Mouse (Mus musculus) thymus, adult 2 months (tissue): ENCODE measurements around the gene Xrcc3. TPM values are rescaled to one million over a fixed set of nuclear protein-coding genes. Genes with fewer than 3 reads are reported as not detected.

Experiments
- DNase-seq: peaks from one replicate; pipeline ENCODE4 v3.0.0; 2021
- H3K27ac ChIP-seq: fragments of 200-500 bp; 2 replicates; pipeline ENCODE4 v1.5.1; 2012; ENCODE audit warnings: low read length, control low read depth; ENCODE audit not compliant: control insufficient read depth, insufficient read depth
- H3K27me3 ChIP-seq: fragments of 200-500 bp; 2 replicates; pipeline ENCODE4 v1.6.1; 2012; ENCODE audit warnings: mild to moderate bottlenecking, low read length, moderate library complexity, mixed read lengths; ENCODE audit not compliant: control insufficient read depth, insufficient read depth
- H3K36me3 ChIP-seq: fragments of 200-500 bp; 2 replicates; pipeline ENCODE4 v1.6.1; 2012; ENCODE audit warnings: mild to moderate bottlenecking, low read length, moderate library complexity; ENCODE audit not compliant: control insufficient read depth, insufficient read depth
- H3K4me1 ChIP-seq: fragments of 200-500 bp; replicated peaks from 2 replicates; pipeline ENCODE4 v1.6.1; 2012; ENCODE audit warnings: low read length; ENCODE audit not compliant: control insufficient read depth, insufficient read depth
- H3K4me3 ChIP-seq: fragments of 200-500 bp; 2 replicates; pipeline ENCODE4 v1.5.1; 2012; ENCODE audit warnings: mild to moderate bottlenecking, low read length, control low read depth, moderate library complexity; ENCODE audit not compliant: control insufficient read depth, insufficient read depth
- CTCF ChIP-seq: fragments of 200-500 bp; IDR thresholded peaks from 2 replicates; pipeline ENCODE4 v1.5.1; 2012; ENCODE audit warnings: mild to moderate bottlenecking, control low read depth, low read length, moderate library complexity, borderline replicate concordance; ENCODE audit not compliant: control insufficient read depth, poor library complexity, insufficient read depth; ENCODE audit errors: extremely low read depth
- POLR2A ChIP-seq: fragments of 200-500 bp; IDR thresholded peaks from 2 replicates; pipeline ENCODE4 v1.6.1; 2012; ENCODE audit warnings: mild to moderate bottlenecking, low read length, control low read depth, moderate library complexity; ENCODE audit not compliant: control insufficient read depth, poor library complexity, insufficient read depth; ENCODE audit errors: extremely low read depth
- WGBS: fragments of 180-500 bp; shearing (Covaris S2); methylation state at CpG from one replicate; pipeline ENCODE4 v1.1.7; 2018; 5-methylcytosine and 5-hydroxymethylcytosine counted together
- polyA plus RNA-seq: library from polyadenylated mRNA; depleted of rRNA; stranded (reverse); fragments of >200 nt; gene quantifications from 2 replicates; pipeline ENCODE4 v1.2.3, GENCODE M21; 2012

Gene Xrcc3
- polyA plus RNA-seq, 1 experiment = 22.1 TPM

DNA sequence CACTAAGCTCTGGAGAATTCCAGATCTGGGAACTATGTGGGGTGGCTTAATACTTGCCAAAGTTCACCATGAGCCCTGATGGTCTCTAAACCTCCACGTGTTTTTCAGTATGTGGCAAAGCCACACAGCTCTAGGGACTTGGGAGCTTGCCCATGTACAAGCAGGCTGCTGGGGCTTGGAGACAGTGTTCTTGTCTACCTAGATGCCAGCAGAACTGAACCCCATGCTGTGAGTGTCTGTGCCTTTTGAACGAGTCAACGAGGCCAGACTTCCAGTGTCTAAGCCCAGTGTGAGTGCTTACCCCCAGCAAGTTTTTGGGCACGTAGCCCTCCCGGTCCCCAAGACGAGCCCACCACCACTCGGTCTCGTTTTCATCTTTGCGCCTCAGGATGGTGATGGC lies 16.3 kb upstream of the Xrcc3 start:
- H3K27me3 ChIP-seq = no peaks in the 10 kb centered on the region
- H3K4me1 ChIP-seq = no peaks in the 10 kb centered on the region
- WGBS = 95% methylated on average over 9 of the region's 9 CpGs
- no peak overlapping the region for H3K4me3 ChIP-seq
- H3K36me3 ChIP-seq = peaks cover 69% of the 10 kb centered on the region
- no peak overlapping the region for H3K27ac ChIP-seq
- DNase-seq = no peak
- TF ChIP-seq CTCF = no peak
- no peak for TF ChIP-seq POLR2A

DNA sequence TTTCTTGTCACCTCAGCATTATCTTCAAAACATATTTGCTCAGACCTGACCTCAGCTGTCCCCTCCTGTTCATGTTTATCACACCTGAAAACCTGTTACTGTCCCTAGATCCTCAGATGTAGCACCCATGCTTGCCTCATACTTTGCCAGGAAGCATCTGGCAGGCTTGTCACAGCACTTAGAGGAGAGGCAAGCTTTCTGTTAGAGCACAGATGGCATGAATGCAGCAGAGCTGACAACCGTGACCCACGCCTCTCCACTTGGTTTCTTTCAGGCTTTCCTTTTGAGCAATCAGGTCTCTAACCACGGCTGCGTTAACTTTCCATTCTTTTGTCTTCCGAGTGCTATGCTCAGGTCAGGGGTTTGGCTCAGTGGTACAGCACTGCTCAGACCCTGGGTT lies 15.8 kb upstream of the Xrcc3 start:
- no peak for TF ChIP-seq POLR2A
- TF ChIP-seq CTCF = no peak
- Histone ChIP-seq H3K36me3 (peaks cover 69% of the 10 kb centered on the region), H3K4me3 (no peak overlapping the region), H3K27ac (no peak overlapping the region), H3K27me3 (no peaks in the 10 kb centered on the region), H3K4me1 (no peaks in the 10 kb centered on the region)
- no peak for DNase-seq
- 76% methylated on average over 5 of the region's 5 CpGs for WGBS

DNA sequence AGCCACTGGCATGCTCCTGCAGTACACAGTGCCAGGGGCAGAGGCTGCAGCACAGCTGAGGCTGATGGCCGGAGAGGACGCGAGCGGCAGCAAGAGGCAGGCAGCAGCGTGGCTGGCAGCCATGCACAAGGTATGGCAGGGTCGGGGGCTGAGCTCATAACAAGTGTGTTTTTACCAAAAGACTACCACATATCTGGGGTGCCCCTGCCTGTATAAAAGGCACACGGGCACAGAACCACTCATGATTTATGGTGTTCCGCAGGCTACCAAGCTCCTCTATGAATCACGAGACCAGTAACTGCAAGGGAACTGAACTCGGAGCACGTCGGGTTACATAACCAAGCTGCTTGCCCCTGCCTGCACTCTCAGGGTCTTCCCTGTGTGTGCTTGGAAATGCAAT lies 13.9 kb upstream of the Xrcc3 start:
- no peak for DNase-seq
- no peak for TF ChIP-seq POLR2A
- TF ChIP-seq CTCF = no peak
- Histone ChIP-seq H3K4me1 (no peaks in the 10 kb centered on the region), H3K36me3 (peaks cover 50% of the 10 kb centered on the region), H3K27ac (no peak overlapping the region), H3K4me3 (no peak overlapping the region), H3K27me3 (no peaks in the 10 kb centered on the region)
- WGBS = 97% methylated on average over 12 of the region's 12 CpGs

DNA sequence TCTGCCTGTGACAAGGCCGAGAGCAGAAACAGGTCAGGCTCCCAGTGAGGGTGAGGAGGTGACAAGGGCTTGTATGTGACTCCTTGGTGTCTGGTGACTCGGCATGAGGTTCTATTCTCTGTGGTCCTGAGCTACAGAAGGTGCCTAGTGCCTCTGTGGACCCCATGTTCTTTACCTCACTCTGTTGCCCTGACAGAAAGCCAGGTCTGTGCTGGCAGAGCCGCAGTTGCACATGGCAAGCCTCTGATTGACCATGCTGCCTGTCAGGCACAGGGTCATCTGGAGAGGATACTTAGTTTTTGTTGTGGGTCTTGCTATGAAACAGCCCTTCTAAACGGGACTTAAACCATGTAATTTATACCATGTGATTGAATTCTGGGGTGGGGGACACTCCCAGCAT lies 8.3 kb upstream of the Xrcc3 start:
- Histone ChIP-seq H3K36me3 (peaks cover 16% of the 10 kb centered on the region), H3K27ac (no peak overlapping the region)

DNA sequence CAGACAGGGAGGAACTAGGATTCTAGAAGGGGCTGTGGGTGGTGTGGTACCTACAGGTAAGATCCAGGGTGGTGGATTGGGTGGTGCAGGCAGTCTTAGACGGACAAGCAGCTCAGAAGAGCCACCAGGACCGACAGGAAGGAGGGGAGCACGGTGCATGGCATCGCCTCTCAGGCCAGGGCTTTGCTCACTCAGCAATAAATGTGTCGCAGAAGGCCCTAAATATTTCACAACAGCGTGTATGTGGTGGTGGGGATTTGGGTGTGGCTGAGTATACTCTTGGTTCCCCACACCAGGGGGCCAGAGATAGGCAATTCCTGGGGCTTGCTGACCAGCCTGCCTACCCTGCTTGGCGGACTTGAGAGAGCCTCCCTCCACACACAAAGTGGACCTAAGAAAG lies 7.0 kb upstream of the Xrcc3 start:
- peaks cover 5% of the 10 kb centered on the region for H3K36me3 ChIP-seq
- H3K4me1 ChIP-seq = peaks cover 9% of the 10 kb centered on the region
- WGBS = 94% methylated on average over 7 of the region's 7 CpGs
- TF ChIP-seq CTCF (no peak), POLR2A (no peak)
- H3K27ac ChIP-seq = no peak overlapping the region
- no peaks in the 10 kb centered on the region for H3K27me3 ChIP-seq
- H3K4me3 ChIP-seq = no peak overlapping the region
- DNase-seq = no peak

More for the DNA sequence above, 8.3 kb upstream of the Xrcc3 start:
- no peaks in the 10 kb centered on the region for H3K27me3 ChIP-seq
- DNase-seq = no peak
- H3K4me3 ChIP-seq = no peak overlapping the region
- H3K4me1 ChIP-seq = no peaks in the 10 kb centered on the region; the same call in 1 of the 2 replicates
- TF ChIP-seq POLR2A (no peak), CTCF (no peak)
- WGBS = 88% methylated on average over 4 of the region's 4 CpGs

DNA sequence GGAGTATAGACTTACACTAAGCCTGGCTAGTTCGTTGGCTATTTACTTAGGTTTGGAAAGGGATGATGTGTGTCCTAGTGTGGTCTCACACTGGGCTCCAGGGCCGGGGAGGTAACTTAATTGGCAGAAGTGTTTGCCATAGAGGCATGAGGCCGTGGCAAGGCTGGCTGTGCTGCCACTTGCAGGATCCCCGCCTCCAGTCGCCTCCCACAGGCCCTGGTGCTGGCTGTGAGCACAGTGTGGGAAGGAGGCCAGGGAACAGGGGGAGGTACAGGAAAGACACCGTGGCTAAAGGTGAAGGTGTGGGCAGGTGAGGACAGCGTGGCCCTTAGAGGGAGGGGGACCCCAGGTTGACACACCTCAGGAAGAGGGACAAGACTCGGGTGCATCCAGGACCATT lies 6.3 kb upstream of the Xrcc3 start:
- Histone ChIP-seq H3K27me3 (no peaks in the 10 kb centered on the region), H3K4me1 (peaks cover 16% of the 10 kb centered on the region), H3K27ac (no peak overlapping the region), H3K36me3 (peaks cover 5% of the 10 kb centered on the region), H3K4me3 (no peak overlapping the region)
- TF ChIP-seq CTCF = no peak
- no peak for TF ChIP-seq POLR2A
- no peak for DNase-seq
- 88% methylated on average over 8 of the region's 8 CpGs for WGBS

DNA sequence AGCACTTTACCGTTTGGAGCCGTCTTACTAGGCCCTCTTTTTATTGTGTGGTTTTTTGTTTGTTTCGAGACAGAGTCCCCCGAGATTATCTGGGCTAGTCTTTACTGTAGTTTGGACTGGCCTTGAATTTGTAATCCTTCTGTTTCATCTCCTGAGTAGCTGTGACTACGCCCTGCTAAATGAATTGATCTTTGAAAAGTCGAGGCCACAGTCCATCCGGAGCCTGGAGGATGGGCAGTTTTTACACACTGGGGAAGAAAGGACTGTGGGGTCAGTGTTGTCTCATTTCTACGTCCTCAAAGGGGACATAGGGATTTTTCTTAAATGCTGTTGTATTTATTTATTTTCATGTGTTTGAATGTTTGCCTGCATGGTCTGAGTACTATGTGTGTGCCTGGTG lies 4.3 kb upstream of the Xrcc3 start:
- peaks cover 23% of the 10 kb centered on the region for H3K4me1 ChIP-seq

More for the DNA sequence above, 4.3 kb upstream of the Xrcc3 start:
- no peak overlapping the region for H3K4me3 ChIP-seq
- TF ChIP-seq POLR2A (no peak), CTCF (no peak)
- H3K27ac ChIP-seq = no peak overlapping the region
- no peaks in the 10 kb centered on the region for H3K27me3 ChIP-seq
- WGBS = 95% methylated on average over 8 of the region's 8 CpGs
- no peaks in the 10 kb centered on the region for H3K36me3 ChIP-seq
- DNase-seq = no peak
